Mouse (Mus musculus): Measurements from ENCODE around the gene Flnb.

GRCm38 (mm10) chr14:7884158-7884557 lies 66.4 kb downstream of the Flnb start:
- TF ChIP-seq POLR2A (IDR thresholded peaks at IDR 0.05; ENCODE audit: insufficient read length, low read depth) (no peak), TCF12 (IDR thresholded peaks at IDR 0.05; ENCODE audit: insufficient read depth, poor library complexity, severe bottlenecking) (no peak), MAX (IDR thresholded peaks at IDR 0.05; ENCODE audit: low read depth) (no peak), USF1 (IDR thresholded peaks at IDR 0.05; ENCODE audit: low read depth) (no peak), MYOG (IDR thresholded peaks at IDR 0.05; ENCODE audit: control insufficient read depth in 1 of 3, insufficient read depth in 1 of 3, insufficient read length in 2 of 3, low read depth in 2 of 3) (no peak), POLR2AphosphoS2 (IDR thresholded peaks at IDR 0.05; ENCODE audit: insufficient read length, low read depth) (no peak), SRF (IDR thresholded peaks at IDR 0.05; ENCODE audit: control insufficient read depth, insufficient read length, low read depth) (no peak), CEBPB (IDR thresholded peaks at IDR 0.05; ENCODE audit: insufficient read depth, poor library complexity, severe bottlenecking) (no peak)
